Mouse (Mus musculus): ENCODE results near the gene Map2k7.

- no peak for TF ChIP-seq CTCF (IDR thresholded peaks at IDR 0.05; ENCODE audit: control insufficient read depth, insufficient read depth, insufficient read length)
- no peak for TF ChIP-seq MAX (IDR thresholded peaks at IDR 0.05)
- no peak for TF ChIP-seq CEBPB (IDR thresholded peaks at IDR 0.05; ENCODE audit: low read depth)
Observed at GRCm38 (mm10) chr8:4247241-4247640, 8.7 kb downstream of the Map2k7 start.
